Mouse (Mus musculus): ENCODE measurements around the gene Idnk.

DNA sequence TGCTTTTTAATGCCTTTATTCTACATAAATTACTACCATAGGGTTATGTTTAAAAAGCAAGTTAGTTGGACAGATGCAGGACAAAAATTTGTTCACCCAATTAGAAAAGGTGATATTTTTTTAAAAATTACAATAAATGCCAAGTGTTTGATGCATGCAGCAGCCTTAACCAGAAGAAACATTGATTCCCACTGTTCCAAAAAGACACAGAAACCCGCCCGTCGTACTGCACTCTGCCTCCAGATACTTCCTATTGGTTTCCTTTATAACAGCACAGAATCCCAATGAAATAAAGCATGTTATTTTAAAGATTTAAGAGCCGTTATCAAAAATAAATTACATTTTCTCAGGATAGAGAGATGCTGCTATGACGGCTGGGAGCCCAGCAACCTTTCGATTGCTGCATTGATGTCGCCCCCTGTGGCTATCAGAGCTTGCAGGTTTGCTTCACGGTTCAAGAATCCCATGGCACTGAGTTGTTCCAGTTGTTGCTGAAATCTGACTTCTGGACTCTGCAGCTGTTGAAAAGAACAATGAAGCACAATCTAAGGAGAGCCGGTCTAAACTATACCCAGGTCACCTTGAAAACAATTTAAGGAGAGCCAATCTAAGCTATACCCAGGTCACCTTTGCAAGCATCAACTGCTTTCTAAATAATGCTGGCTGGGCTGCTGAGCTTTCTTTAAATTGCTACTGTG, 20.2 kb downstream of the Idnk start:
- TF ChIP-seq CTCF (IDR thresholded peaks at IDR 0.05; ENCODE audit: control insufficient read depth, insufficient read depth, low read length), result no peak
- no peak for TF ChIP-seq POLR2A (IDR thresholded peaks at IDR 0.05; ENCODE audit: borderline replicate concordance, control insufficient read depth, low read depth, low read length)

Data from bone marrow, adult 2 months (tissue).